Mouse (Mus musculus): ENCODE results near the gene Fam208a. TPM values are rescaled to one million over a fixed set of nuclear protein-coding genes. Genes with fewer than 3 reads are reported as not detected.
A peak's percentile ranks its signal among the peaks of the same experiment; 100 is the strongest.

Gene Fam208a
- polyA plus RNA-seq (2016; fragmentation: Nextera tagmentation; extraction: Ambion mirVana) = 20.9 and 23.9 TPM in 2 replicates

- Histone ChIP-seq H3K4me3 (replicated peaks) (peak within 1 kb of the TSS; percentile 68), H3K36me3 (peaks cover 18% of the 10 kb centered on the region), H3K4me1 (replicated peaks) (0 out of 2 replicates have a peak, but pooled peaks cover 3% of the 10 kb centered on the region), H3K9ac (replicated peaks) (peak within 1 kb of the TSS; percentile 93), H3K9me3 (peaks cover 22% of the 10 kb centered on the region), H3K27me3 (no peaks in the 10 kb centered on the region), H3K27ac (peak within 1 kb of the TSS; percentile 99), H3K4me2 (peak within 1 kb of the TSS; percentile 76)
- WGBS = 1% methylated on average over 38 of the region's 43 CpGs
- peak; percentile 90 for ATAC-seq (ENCODE audit: insufficient number of reproducible peaks, insufficient read depth, low FRiP score, low TSS enrichment, low read depth)
Measured at GRCm38 (mm10) chr14:27428573-27428972, at the start of gene Fam208a. Fam208a (plus strand) TSS chr14:27428834.

GRCm38 (mm10) chr14:27379404-27379803 is 49.2 kb upstream of the Fam208a start:
- no peak for ATAC-seq (ENCODE audit: insufficient number of reproducible peaks, insufficient read depth, low FRiP score, low TSS enrichment, low read depth)
- WGBS = 86% methylated on average over 12 of the region's 12 CpGs
- H3K9me3 ChIP-seq = no peaks in the 10 kb centered on the region
- peaks cover 8% of the 10 kb centered on the region for H3K4me1 ChIP-seq (replicated peaks)
- H3K9ac ChIP-seq (replicated peaks) = no peak overlapping the region
- H3K4me3 ChIP-seq (replicated peaks) = no peak overlapping the region
- H3K4me2 ChIP-seq = no peak overlapping the region
- peaks cover 16% of the 10 kb centered on the region; the same call in 1 of the 2 replicates for H3K36me3 ChIP-seq
- no peaks in the 10 kb centered on the region for H3K27me3 ChIP-seq
- no peak overlapping the region for H3K27ac ChIP-seq

- H3K27ac ChIP-seq = no peak overlapping the region
- H3K4me2 ChIP-seq = no peak overlapping the region
- no peaks in the 10 kb centered on the region for H3K9me3 ChIP-seq
- H3K4me3 ChIP-seq (replicated peaks) = no peak overlapping the region
- 84% methylated on average over 7 of the region's 7 CpGs for WGBS
- no peak for ATAC-seq (ENCODE audit: insufficient number of reproducible peaks, insufficient read depth, low FRiP score, low TSS enrichment, low read depth)
- no peaks in the 10 kb centered on the region for H3K27me3 ChIP-seq
- H3K4me1 ChIP-seq (replicated peaks) = peaks cover 3% of the 10 kb centered on the region
- peaks cover 21% of the 10 kb centered on the region; the same call in 1 of the 2 replicates for H3K36me3 ChIP-seq
- no peak overlapping the region for H3K9ac ChIP-seq (replicated peaks)
Measured at GRCm38 (mm10) chr14:27381459-27381858, 47.2 kb upstream of the Fam208a start.

GRCm38 (mm10) chr14:27383321-27383830 is 45.3 kb upstream of the Fam208a start:
- Histone ChIP-seq H3K9me3 (no peaks in the 10 kb centered on the region), H3K36me3 (peaks cover 39% of the 10 kb centered on the region; the same call in 1 of the 2 replicates), H3K4me2 (no peak overlapping the region), H3K27me3 (no peaks in the 10 kb centered on the region), H3K4me1 (replicated peaks) (no peaks in the 10 kb centered on the region), H3K9ac (replicated peaks) (no peak overlapping the region), H3K4me3 (replicated peaks) (no peak overlapping the region), H3K27ac (no peak overlapping the region)
- no peak for ATAC-seq (ENCODE audit: insufficient number of reproducible peaks, insufficient read depth, low FRiP score, low TSS enrichment, low read depth)
- 92% methylated on average over 5 of the region's 5 CpGs for WGBS

- Histone ChIP-seq H3K4me1 (replicated peaks) (no peaks in the 10 kb centered on the region), H3K36me3 (peaks cover 41% of the 10 kb centered on the region; the same call in 1 of the 2 replicates), H3K4me3 (replicated peaks) (no peak overlapping the region), H3K27me3 (no peaks in the 10 kb centered on the region), H3K9me3 (no peaks in the 10 kb centered on the region), H3K9ac (replicated peaks) (no peak overlapping the region), H3K4me2 (no peak overlapping the region), H3K27ac (no peak overlapping the region)
- WGBS = 91% methylated on average over 4 of the region's 4 CpGs
- ATAC-seq (ENCODE audit: insufficient number of reproducible peaks, insufficient read depth, low FRiP score, low TSS enrichment, low read depth) = no peak
Measured at GRCm38 (mm10) chr14:27384143-27384542, 44.5 kb upstream of the Fam208a start.

- H3K9me3 ChIP-seq = peaks cover 4% of the 10 kb centered on the region; the same call in 1 of the 2 replicates
- no peak for ATAC-seq (ENCODE audit: insufficient number of reproducible peaks, insufficient read depth, low FRiP score, low TSS enrichment, low read depth)
- no peak overlapping the region for H3K27ac ChIP-seq
- no peak overlapping the region for H3K4me3 ChIP-seq (replicated peaks)
- H3K4me1 ChIP-seq (replicated peaks) = peaks cover under 1% of the 10 kb centered on the region; the same call in 1 of the 2 replicates
- no peak overlapping the region for H3K9ac ChIP-seq (replicated peaks)
- peaks cover 40% of the 10 kb centered on the region for H3K36me3 ChIP-seq
- no peaks in the 10 kb centered on the region for H3K27me3 ChIP-seq
- no peak overlapping the region for H3K4me2 ChIP-seq
Measured at GRCm38 (mm10) chr14:27388616-27389015, 40.0 kb upstream of the Fam208a start.

- Histone ChIP-seq H3K27ac (no peak overlapping the region), H3K36me3 (peaks cover 40% of the 10 kb centered on the region), H3K9ac (replicated peaks) (no peak overlapping the region), H3K27me3 (no peaks in the 10 kb centered on the region), H3K4me3 (replicated peaks) (no peak overlapping the region), H3K4me1 (replicated peaks) (peaks cover 5% of the 10 kb centered on the region; the same call in 1 of the 2 replicates), H3K4me2 (no peak overlapping the region), H3K9me3 (peaks cover 4% of the 10 kb centered on the region; the same call in 1 of the 2 replicates)
- no peak for ATAC-seq (ENCODE audit: insufficient number of reproducible peaks, insufficient read depth, low FRiP score, low TSS enrichment, low read depth)
- 66% methylated on average over 2 of the region's 2 CpGs for WGBS
Measured at GRCm38 (mm10) chr14:27389722-27390121, 38.9 kb upstream of the Fam208a start.

GRCm38 (mm10) chr14:27390663-27391062 is 38.0 kb upstream of the Fam208a start:
- Histone ChIP-seq H3K27ac (no peak overlapping the region), H3K4me1 (replicated peaks) (peaks cover 5% of the 10 kb centered on the region; the same call in 1 of the 2 replicates), H3K4me2 (no peak overlapping the region), H3K4me3 (replicated peaks) (no peak overlapping the region), H3K9me3 (peaks cover 4% of the 10 kb centered on the region; the same call in 1 of the 2 replicates), H3K27me3 (no peaks in the 10 kb centered on the region), H3K36me3 (peaks cover 49% of the 10 kb centered on the region), H3K9ac (replicated peaks) (no peak overlapping the region)
- WGBS = 58% methylated on average over 7 of the region's 7 CpGs
- ATAC-seq (ENCODE audit: insufficient number of reproducible peaks, insufficient read depth, low FRiP score, low TSS enrichment, low read depth) = no peak

- Histone ChIP-seq H3K4me2 (no peak overlapping the region), H3K27me3 (no peaks in the 10 kb centered on the region), H3K9me3 (peaks cover 4% of the 10 kb centered on the region; the same call in 1 of the 2 replicates), H3K36me3 (peaks cover 50% of the 10 kb centered on the region), H3K9ac (replicated peaks) (no peak overlapping the region), H3K4me3 (replicated peaks) (no peak overlapping the region), H3K4me1 (replicated peaks) (peaks cover 5% of the 10 kb centered on the region; the same call in 1 of the 2 replicates), H3K27ac (no peak overlapping the region)
- ATAC-seq (ENCODE audit: insufficient number of reproducible peaks, insufficient read depth, low FRiP score, low TSS enrichment, low read depth) = no peak
- 80% methylated on average over 9 of the region's 9 CpGs for WGBS
Measured at GRCm38 (mm10) chr14:27391776-27392308, 36.8 kb upstream of the Fam208a start.

- no peak overlapping the region for H3K9ac ChIP-seq (replicated peaks)
- H3K4me1 ChIP-seq (replicated peaks) = peaks cover 5% of the 10 kb centered on the region; the same call in 1 of the 2 replicates
- 93% methylated on average over 2 of the region's 2 CpGs for WGBS
- no peaks in the 10 kb centered on the region for H3K27me3 ChIP-seq
- H3K4me3 ChIP-seq (replicated peaks) = no peak overlapping the region
- H3K27ac ChIP-seq = no peak overlapping the region
- no peak for ATAC-seq (ENCODE audit: insufficient number of reproducible peaks, insufficient read depth, low FRiP score, low TSS enrichment, low read depth)
- no peak overlapping the region for H3K4me2 ChIP-seq
- H3K36me3 ChIP-seq = peaks cover 48% of the 10 kb centered on the region
- peaks cover 4% of the 10 kb centered on the region; the same call in 1 of the 2 replicates for H3K9me3 ChIP-seq
Measured at GRCm38 (mm10) chr14:27392660-27393059, 36.0 kb upstream of the Fam208a start.

GRCm38 (mm10) chr14:27393806-27394205 is 34.8 kb upstream of the Fam208a start:
- H3K9ac ChIP-seq (replicated peaks) = no peak overlapping the region
- H3K27me3 ChIP-seq = no peaks in the 10 kb centered on the region
- WGBS = 52% methylated on average over 10 of the region's 10 CpGs
- peaks cover 5% of the 10 kb centered on the region; the same call in 1 of the 2 replicates for H3K4me1 ChIP-seq (replicated peaks)
- H3K4me2 ChIP-seq = no peak overlapping the region
- no peak for ATAC-seq (ENCODE audit: insufficient number of reproducible peaks, insufficient read depth, low FRiP score, low TSS enrichment, low read depth)
- H3K27ac ChIP-seq = peak overlapping the region; percentile 14; the same call in 1 of the 2 replicates
- peaks cover 51% of the 10 kb centered on the region for H3K36me3 ChIP-seq
- H3K4me3 ChIP-seq (replicated peaks) = no peak overlapping the region
- peaks cover 4% of the 10 kb centered on the region; the same call in 1 of the 2 replicates for H3K9me3 ChIP-seq

Measured in limb, embryonic 12.5 days (tissue).